Mouse (Mus musculus): Measurements from ENCODE around the gene Rab11fip4.

DNA sequence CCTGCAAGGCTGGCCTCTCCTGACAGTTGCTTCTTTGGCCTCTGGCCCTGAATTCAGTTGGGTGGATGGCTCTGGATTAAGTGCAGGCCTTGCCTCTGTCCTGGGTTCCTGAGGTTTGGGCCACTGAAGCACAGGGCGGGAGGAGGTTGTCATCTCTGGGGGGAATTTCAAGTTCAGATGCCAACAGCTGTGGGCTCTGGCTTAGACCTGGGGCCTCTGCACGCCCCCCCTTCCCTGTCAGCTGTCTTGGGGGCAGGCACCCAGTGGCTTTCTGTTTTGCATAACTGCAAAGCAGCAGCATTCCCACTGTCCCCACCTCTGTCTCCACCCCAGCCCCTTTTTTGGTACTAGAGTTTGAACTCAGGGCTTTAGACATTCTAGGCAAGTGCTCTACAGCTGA, 139.4 kb downstream of the Rab11fip4 start:
- TF ChIP-seq ETS1 (conservative IDR thresholded peaks at IDR 0.05; ENCODE audit: low read depth, low read length) (peak; percentile 47), POLR2A (IDR thresholded peaks at IDR 0.05; ENCODE audit: low read depth, low read length) (no peak), EP300 (IDR thresholded peaks at IDR 0.05; ENCODE audit: low read length) (no peak), MAX (IDR thresholded peaks at IDR 0.05; ENCODE audit: low read length) (no peak), CHD1 (IDR thresholded peaks at IDR 0.05; ENCODE audit: low read depth, low read length) (no peak), MAFK (IDR thresholded peaks at IDR 0.05; ENCODE audit: insufficient replicate concordance, low read length) (no peak), E2F4 (IDR thresholded peaks at IDR 0.05; ENCODE audit: insufficient replicate concordance, low read depth, low read length) (no peak), CTCF (conservative IDR thresholded peaks at IDR 0.05 in 1 of 2, IDR thresholded peaks at IDR 0.05 in 1 of 2; ENCODE audit: low read depth in 2 of 2, low read length in 2 of 2) (no peak), NELFE (IDR thresholded peaks at IDR 0.05; ENCODE audit: low read depth, low read length) (no peak), HCFC1 (IDR thresholded peaks at IDR 0.05; ENCODE audit: low read depth, low read length) (no peak)

Data from CH12.LX (cell line).